Mouse (Mus musculus): ENCODE results near the gene Gprc5a. TPM values are rescaled to one million over a fixed set of nuclear protein-coding genes. Genes with fewer than 3 reads are reported as not detected.

The Gprc5a gene
- polyA plus RNA-seq, 1 experiment from 2014 or later: 0.12 TPM

GRCm38 (mm10) chr6:135064621-135065020, 830 bp upstream of the Gprc5a start:
- no peaks in the 10 kb centered on the region for H3K36me3 ChIP-seq (ENCODE audit: control insufficient read depth, insufficient read depth, low read length)
- WGBS: 73% methylated on average over 12 of the region's 12 CpGs
- H3K4me3 ChIP-seq (ENCODE audit: low read depth, low read length): no peak overlapping the region
- no peak overlapping the region for H3K4me2 ChIP-seq (ENCODE audit: low read depth, low read length)
- H3K27me3 ChIP-seq (ENCODE audit: control insufficient read depth, insufficient read depth, low read length): no peaks in the 10 kb centered on the region
- H3K4me1 ChIP-seq (ENCODE audit: control insufficient read depth, insufficient read depth, low read length): no peaks in the 10 kb centered on the region
- no peak for ATAC-seq (ENCODE audit: low read depth)
- no peak overlapping the region for H3K9ac ChIP-seq (replicated peaks; ENCODE audit: low read depth, low read length)
- no peaks in the 10 kb centered on the region for H3K9me3 ChIP-seq (ENCODE audit: control insufficient read depth, low read length)
- no peak overlapping the region for H3K27ac ChIP-seq (ENCODE audit: low read depth, low read length)

- Histone ChIP-seq H3K36me3 (ENCODE audit: control insufficient read depth, insufficient read depth, low read length) (no peaks in the 10 kb centered on the region), H3K27me3 (ENCODE audit: control insufficient read depth, insufficient read depth, low read length) (no peaks in the 10 kb centered on the region), H3K4me1 (ENCODE audit: control insufficient read depth, insufficient read depth, low read length) (no peaks in the 10 kb centered on the region), H3K4me3 (ENCODE audit: low read depth, low read length) (no peak overlapping the region), H3K27ac (ENCODE audit: low read depth, low read length) (no peak overlapping the region), H3K9ac (replicated peaks; ENCODE audit: low read depth, low read length) (no peak overlapping the region), H3K4me2 (ENCODE audit: low read depth, low read length) (no peak overlapping the region), H3K9me3 (ENCODE audit: control insufficient read depth, low read length) (no peaks in the 10 kb centered on the region)
- ATAC-seq (ENCODE audit: low read depth): no peak
- 13% methylated on average over 6 of the region's 6 CpGs for WGBS
Observed at GRCm38 (mm10) chr6:135066795-135067445, 1.5 kb downstream of the Gprc5a start.

- no peaks in the 10 kb centered on the region for H3K27me3 ChIP-seq (ENCODE audit: control insufficient read depth, insufficient read depth, low read length)
- H3K9me3 ChIP-seq (ENCODE audit: control insufficient read depth, low read length): no peaks in the 10 kb centered on the region
- H3K4me3 ChIP-seq (ENCODE audit: low read depth, low read length): no peak overlapping the region
- no peak overlapping the region for H3K27ac ChIP-seq (ENCODE audit: low read depth, low read length)
- H3K4me2 ChIP-seq (ENCODE audit: low read depth, low read length): no peak overlapping the region
- ATAC-seq (ENCODE audit: low read depth): no peak
- whole genome bisulfite sequencing: 90% methylated on average over 5 of the region's 5 CpGs
- no peak overlapping the region for H3K9ac ChIP-seq (replicated peaks; ENCODE audit: low read depth, low read length)
- H3K36me3 ChIP-seq (ENCODE audit: control insufficient read depth, insufficient read depth, low read length): no peaks in the 10 kb centered on the region
- no peaks in the 10 kb centered on the region for H3K4me1 ChIP-seq (ENCODE audit: control insufficient read depth, insufficient read depth, low read length)
Observed at GRCm38 (mm10) chr6:135068221-135068620, 2.8 kb downstream of the Gprc5a start.

GRCm38 (mm10) chr6:135069856-135070255, 4.4 kb downstream of the Gprc5a start:
- Histone ChIP-seq H3K36me3 (ENCODE audit: control insufficient read depth, insufficient read depth, low read length) (no peaks in the 10 kb centered on the region), H3K27ac (ENCODE audit: low read depth, low read length) (no peak overlapping the region), H3K9me3 (ENCODE audit: control insufficient read depth, low read length) (no peaks in the 10 kb centered on the region), H3K4me1 (ENCODE audit: control insufficient read depth, insufficient read depth, low read length) (no peaks in the 10 kb centered on the region), H3K9ac (replicated peaks; ENCODE audit: low read depth, low read length) (no peak overlapping the region), H3K4me3 (ENCODE audit: low read depth, low read length) (no peak overlapping the region), H3K27me3 (ENCODE audit: control insufficient read depth, insufficient read depth, low read length) (no peaks in the 10 kb centered on the region), H3K4me2 (ENCODE audit: low read depth, low read length) (no peak overlapping the region)
- WGBS: 58% methylated on average over 6 of the region's 6 CpGs
- no peak for ATAC-seq (ENCODE audit: low read depth)

GRCm38 (mm10) chr6:135070347-135070746, 4.9 kb downstream of the Gprc5a start:
- WGBS: 86% methylated on average over 2 of the region's 2 CpGs
- no peak for ATAC-seq (ENCODE audit: low read depth)

GRCm38 (mm10) chr6:135074405-135074947, 9.0 kb downstream of the Gprc5a start:
- H3K27ac ChIP-seq (ENCODE audit: low read depth, low read length): no peak overlapping the region
- no peaks in the 10 kb centered on the region for H3K27me3 ChIP-seq (ENCODE audit: control insufficient read depth, insufficient read depth, low read length)

More at GRCm38 (mm10) chr6:135070347-135070746, 4.9 kb downstream of the Gprc5a start:
- H3K36me3 ChIP-seq (ENCODE audit: control insufficient read depth, insufficient read depth, low read length): no peaks in the 10 kb centered on the region
- H3K27ac ChIP-seq (ENCODE audit: low read depth, low read length): no peak overlapping the region
- H3K9me3 ChIP-seq (ENCODE audit: control insufficient read depth, low read length): no peaks in the 10 kb centered on the region
- no peaks in the 10 kb centered on the region for H3K4me1 ChIP-seq (ENCODE audit: control insufficient read depth, insufficient read depth, low read length)
- H3K4me3 ChIP-seq (ENCODE audit: low read depth, low read length): no peak overlapping the region
- no peak overlapping the region for H3K4me2 ChIP-seq (ENCODE audit: low read depth, low read length)
- no peaks in the 10 kb centered on the region for H3K27me3 ChIP-seq (ENCODE audit: control insufficient read depth, insufficient read depth, low read length)
- no peak overlapping the region for H3K9ac ChIP-seq (replicated peaks; ENCODE audit: low read depth, low read length)

GRCm38 (mm10) chr6:135076202-135076601, 10.8 kb downstream of the Gprc5a start:
- no peak overlapping the region for H3K4me3 ChIP-seq (ENCODE audit: low read depth, low read length)
- H3K27me3 ChIP-seq (ENCODE audit: control insufficient read depth, insufficient read depth, low read length): no peaks in the 10 kb centered on the region
- no peak overlapping the region for H3K27ac ChIP-seq (ENCODE audit: low read depth, low read length)
- no peak overlapping the region for H3K9ac ChIP-seq (replicated peaks; ENCODE audit: low read depth, low read length)
- H3K4me2 ChIP-seq (ENCODE audit: low read depth, low read length): no peak overlapping the region
- H3K36me3 ChIP-seq (ENCODE audit: control insufficient read depth, insufficient read depth, low read length): no peaks in the 10 kb centered on the region
- no peaks in the 10 kb centered on the region for H3K9me3 ChIP-seq (ENCODE audit: control insufficient read depth, low read length)
- H3K4me1 ChIP-seq (ENCODE audit: control insufficient read depth, insufficient read depth, low read length): no peaks in the 10 kb centered on the region
- WGBS: 11% methylated on average over 3 of the region's 3 CpGs
- ATAC-seq (ENCODE audit: low read depth): no peak; the same call in 1 of the 2 replicates

More at GRCm38 (mm10) chr6:135074405-135074947, 9.0 kb downstream of the Gprc5a start:
- 82% methylated on average over 6 of the region's 6 CpGs for WGBS
- Histone ChIP-seq H3K9ac (replicated peaks; ENCODE audit: low read depth, low read length) (no peak overlapping the region), H3K4me3 (ENCODE audit: low read depth, low read length) (no peak overlapping the region), H3K4me1 (ENCODE audit: control insufficient read depth, insufficient read depth, low read length) (no peaks in the 10 kb centered on the region), H3K36me3 (ENCODE audit: control insufficient read depth, insufficient read depth, low read length) (no peaks in the 10 kb centered on the region), H3K4me2 (ENCODE audit: low read depth, low read length) (no peak overlapping the region), H3K9me3 (ENCODE audit: control insufficient read depth, low read length) (no peaks in the 10 kb centered on the region)
- no peak for ATAC-seq (ENCODE audit: low read depth)

- H3K27ac ChIP-seq (ENCODE audit: low read depth, low read length): no peak overlapping the region
- H3K4me3 ChIP-seq (ENCODE audit: low read depth, low read length): no peak overlapping the region
- WGBS: 61% methylated on average over 12 of the region's 12 CpGs
- H3K9me3 ChIP-seq (ENCODE audit: control insufficient read depth, low read length): no peaks in the 10 kb centered on the region
- H3K36me3 ChIP-seq (ENCODE audit: control insufficient read depth, insufficient read depth, low read length): no peaks in the 10 kb centered on the region
- H3K9ac ChIP-seq (replicated peaks; ENCODE audit: low read depth, low read length): no peak overlapping the region
- no peak for ATAC-seq (ENCODE audit: low read depth)
- no peaks in the 10 kb centered on the region for H3K4me1 ChIP-seq (ENCODE audit: control insufficient read depth, insufficient read depth, low read length)
- H3K4me2 ChIP-seq (ENCODE audit: low read depth, low read length): no peak overlapping the region
- no peaks in the 10 kb centered on the region for H3K27me3 ChIP-seq (ENCODE audit: control insufficient read depth, insufficient read depth, low read length)
Observed at GRCm38 (mm10) chr6:135078420-135078819, 13.0 kb downstream of the Gprc5a start.

- no peak for ATAC-seq (ENCODE audit: low read depth)
- WGBS: 80% methylated on average over 10 of the region's 10 CpGs
- H3K9me3 ChIP-seq (ENCODE audit: control insufficient read depth, low read length): no peaks in the 10 kb centered on the region
Observed at GRCm38 (mm10) chr6:135083991-135084502, 18.6 kb downstream of the Gprc5a start.

More at GRCm38 (mm10) chr6:135083991-135084502, 18.6 kb downstream of the Gprc5a start:
- no peak overlapping the region for H3K9ac ChIP-seq (replicated peaks; ENCODE audit: low read depth, low read length)
- no peaks in the 10 kb centered on the region for H3K36me3 ChIP-seq (ENCODE audit: control insufficient read depth, insufficient read depth, low read length)
- H3K4me1 ChIP-seq (ENCODE audit: control insufficient read depth, insufficient read depth, low read length): 0 out of 2 replicates have a peak, but pooled peaks cover 3% of the 10 kb centered on the region
- no peak overlapping the region for H3K27ac ChIP-seq (ENCODE audit: low read depth, low read length)
- no peak overlapping the region for H3K4me3 ChIP-seq (ENCODE audit: low read depth, low read length)
- H3K4me2 ChIP-seq (ENCODE audit: low read depth, low read length): no peak overlapping the region
- no peaks in the 10 kb centered on the region for H3K27me3 ChIP-seq (ENCODE audit: control insufficient read depth, insufficient read depth, low read length)
